Mouse (Mus musculus) MEL (cell line): ENCODE results near the gene Shq1. TPM values are rescaled to one million over a fixed set of nuclear protein-coding genes. Genes with fewer than 3 reads are reported as not detected.
A peak's percentile ranks its signal among the peaks of the same experiment; 100 is the strongest.

Experiments
- DNase-seq: peaks from one replicate; pipeline ENCODE4 v3.0.0; 2011; ENCODE audit warnings: low read depth, low spot score
- H3K27ac ChIP-seq: 2 replicates; pipeline ENCODE4 v1.5.1; 2012; ENCODE audit warnings: low read depth, mild to moderate bottlenecking, control low read depth, low read length, moderate library complexity; ENCODE audit not compliant: control insufficient read depth
- H3K27me3 ChIP-seq, 2 experiments: fragments of 150-350 bp in 1 of 2; sonication (generic) in 1 of 2; 2 replicates each; pipeline ENCODE4 v1.6.1; 2012; ENCODE audit warnings: low read length in 2 of 2, mild to moderate bottlenecking in 2 of 2, improper control_type of control experiment in 1 of 2, moderate library complexity in 1 of 2; ENCODE audit not compliant: insufficient read depth in 2 of 2, control insufficient read depth in 1 of 2
- H3K36me3 ChIP-seq, 2 experiments: 2 replicates each; pipeline ENCODE4 v1.6.1; 2012 to 2014; ENCODE audit warnings: low read length in 2 of 2, improper control_type of control experiment in 1 of 2, inconsistent platforms in 1 of 2, mild to moderate bottlenecking in 1 of 2; ENCODE audit not compliant: insufficient read depth in 2 of 2, control insufficient read depth in 1 of 2
- H3K4me1 ChIP-seq, 2 experiments: fragments of 150-350 bp in 1 of 2; sonication (generic) in 1 of 2; 2 replicates each; pipeline ENCODE4 v1.6.1; 2012; ENCODE audit warnings: low read length in 2 of 2, improper control_type of control experiment in 1 of 2, mild to moderate bottlenecking in 1 of 2; ENCODE audit not compliant: insufficient read depth in 2 of 2, control insufficient read depth in 1 of 2
- H3K4me3 ChIP-seq, 2 experiments: fragments of 150-350 bp in 1 of 2; sonication (generic) in 1 of 2; 2 replicates each; pipeline ENCODE4 v1.5.1; 2012; ENCODE audit warnings: low read depth in 2 of 2, low read length in 2 of 2, mild to moderate bottlenecking in 2 of 2, moderate library complexity in 2 of 2, control low read depth in 1 of 2, improper control_type of control experiment in 1 of 2; ENCODE audit not compliant: control insufficient read depth in 1 of 2, insufficient read depth in 1 of 2
- H3K79me2 ChIP-seq: 2 replicates; pipeline ENCODE4 v1.6.1; 2012; ENCODE audit warnings: mild to moderate bottlenecking, low read length, moderate library complexity; ENCODE audit not compliant: control insufficient read depth, poor library complexity, insufficient read depth
- H3K9ac ChIP-seq: 2 replicates; pipeline ENCODE4 v1.6.1; 2012; ENCODE audit warnings: low read depth, mild to moderate bottlenecking, control low read depth, low read length, moderate library complexity; ENCODE audit not compliant: control insufficient read depth, poor library complexity, severe bottlenecking
- H3K9me3 ChIP-seq: fragments of 150-350 bp; sonication (generic); replicated peaks from 2 replicates; pipeline ENCODE4 v1.6.1; 2012; ENCODE audit warnings: mild to moderate bottlenecking, low read length, improper control_type of control experiment, moderate library complexity; ENCODE audit not compliant: insufficient read depth
- BHLHE40 ChIP-seq: IDR thresholded peaks from 2 replicates; pipeline ENCODE4 v1.6.1; 2012; ENCODE audit warnings: low read depth, mild to moderate bottlenecking, inconsistent platforms, low read length, improper control_type of control experiment, borderline replicate concordance
- CTCF ChIP-seq, 3 experiments: IDR thresholded peaks in 2 of 3; conservative IDR thresholded peaks in 1 of 3; 2 replicates each; pipeline ENCODE4 v1.5.1; 2011 to 2012; ENCODE audit warnings: low read length in 3 of 3, low read depth in 2 of 3, mild to moderate bottlenecking in 2 of 3, improper control_type of control experiment in 1 of 3, inconsistent platforms in 1 of 3, mixed read lengths in 1 of 3, moderate library complexity in 1 of 3; ENCODE audit not compliant: control insufficient read depth in 1 of 3, insufficient read depth in 1 of 3, poor library complexity in 1 of 3, severe bottlenecking in 1 of 3
- E2F4 ChIP-seq: IDR thresholded peaks from 2 replicates; pipeline ENCODE4 v1.6.1; 2011; ENCODE audit warnings: low read depth, low read length, improper control_type of control experiment, borderline replicate concordance
- ETS1 ChIP-seq: IDR thresholded peaks from 2 replicates; pipeline ENCODE4 v1.6.1; 2012; ENCODE audit warnings: low read depth, mild to moderate bottlenecking, inconsistent platforms, low read length, improper control_type of control experiment, moderate library complexity
- GABPA ChIP-seq: IDR thresholded peaks from 2 replicates; pipeline ENCODE4 v1.6.1; 2012; ENCODE audit warnings: low read depth, mild to moderate bottlenecking, inconsistent platforms, low read length, improper control_type of control experiment, moderate library complexity
- MEF2A ChIP-seq: IDR thresholded peaks from 2 replicates; pipeline ENCODE4 v1.6.1; 2014; ENCODE audit warnings: low read depth, mild to moderate bottlenecking, inconsistent platforms, low read length, improper control_type of control experiment; ENCODE audit not compliant: poor library complexity, insufficient replicate concordance, severe bottlenecking; ENCODE audit errors: extremely low read depth
- MYB ChIP-seq: IDR thresholded peaks from 2 replicates; pipeline ENCODE4 v1.6.1; 2011; ENCODE audit warnings: mild to moderate bottlenecking, low read depth, low read length, improper control_type of control experiment
- MYC ChIP-seq: IDR thresholded peaks from 2 replicates; pipeline ENCODE4 v1.6.1; 2011; ENCODE audit warnings: low read depth, mild to moderate bottlenecking, low read length, improper control_type of control experiment, moderate library complexity
- POLR2AphosphoS2 ChIP-seq: IDR thresholded peaks from 2 replicates; pipeline ENCODE4 v1.6.1; 2011; ENCODE audit warnings: low read length, improper control_type of control experiment
- POLR2AphosphoS5 ChIP-seq: IDR thresholded peaks from 2 replicates; pipeline ENCODE4 v1.6.1; 2012; ENCODE audit warnings: low read depth, borderline replicate concordance, mild to moderate bottlenecking, inconsistent platforms, low read length, moderate library complexity, mixed read lengths
- RAD21 ChIP-seq: IDR thresholded peaks from 2 replicates; pipeline ENCODE4 v1.6.1; 2011; ENCODE audit warnings: mild to moderate bottlenecking, low read depth, low read length, improper control_type of control experiment
- SIN3A ChIP-seq: IDR thresholded peaks from 2 replicates; pipeline ENCODE4 v1.6.1; 2012; ENCODE audit warnings: low read length, improper control_type of control experiment, inconsistent platforms
- SMC3 ChIP-seq: IDR thresholded peaks from 2 replicates; pipeline ENCODE4 v1.6.1; 2011; ENCODE audit warnings: low read depth, low read length, improper control_type of control experiment
- TAL1 ChIP-seq: IDR thresholded peaks from 2 replicates; pipeline ENCODE4 v1.6.1; 2012; ENCODE audit warnings: mild to moderate bottlenecking, inconsistent platforms, low read length, moderate library complexity, mixed read lengths
- UBTF ChIP-seq: IDR thresholded peaks from 2 replicates; pipeline ENCODE4 v1.6.1; 2012; ENCODE audit warnings: low read depth, mild to moderate bottlenecking, inconsistent platforms, low read length, improper control_type of control experiment, moderate library complexity, borderline replicate concordance; ENCODE audit not compliant: insufficient read depth
- USF1 ChIP-seq: IDR thresholded peaks from 2 replicates; pipeline ENCODE4 v1.6.1; 2014; ENCODE audit warnings: low read depth, mild to moderate bottlenecking, inconsistent platforms, low read length, improper control_type of control experiment, moderate library complexity
- ZC3H11A ChIP-seq: IDR thresholded peaks from 2 replicates; pipeline ENCODE4 v1.6.1; 2012; ENCODE audit warnings: low read depth, mild to moderate bottlenecking, inconsistent platforms, low read length, improper control_type of control experiment
- ZKSCAN1 ChIP-seq: IDR thresholded peaks from 2 replicates; pipeline ENCODE4 v1.6.1; 2012; ENCODE audit warnings: low read depth, mild to moderate bottlenecking, inconsistent platforms, low read length, improper control_type of control experiment, moderate library complexity
- ZNF384 ChIP-seq: IDR thresholded peaks from 2 replicates; pipeline ENCODE4 v1.6.1; 2012; ENCODE audit warnings: low read depth, mild to moderate bottlenecking, inconsistent platforms, low read length, improper control_type of control experiment
- polyA plus RNA-seq, 2 experiments: library from polyadenylated mRNA; stranded (reverse) in 1 of 2; unstranded in 1 of 2; fragments of >175 nt in 1 of 2; fragments of >200 nt in 1 of 2; gene quantifications; 2 replicates each; pipeline versions ENCODE4 v1.2.1 to v1.2.4; 2012; ENCODE audit warnings: low replicate concordance in 2 of 2, low read depth in 1 of 2; ENCODE audit not compliant: insufficient read length in 2 of 2, insufficient read depth in 1 of 2, missing spikeins in 1 of 2
- total RNA-seq: library from RNA; depleted of rRNA; stranded (reverse); fragments of 300-350 nt; gene quantifications from 2 replicates; pipeline ENCODE4 v1.2.3, GENCODE M21; 2012

Shq1 gene
- total and polyA plus RNA-seq, 3 experiments, result 20.2 to 23.5 TPM; not detected in 1

- Histone ChIP-seq H3K9me3 (no peaks in the 10 kb centered on the region), H3K4me3 (no peak overlapping the region), H3K36me3 (peaks cover 0 to 2% of the 10 kb centered on the region in 2 experiments; a peak in 1 of 4 replicates), H3K27me3 (no peaks in the 10 kb centered on the region; a peak in 1 of 4 replicates), H3K4me1 (no peaks in the 10 kb centered on the region; a peak in 1 of 4 replicates), H3K9ac (no peak overlapping the region), H3K27ac (no peak overlapping the region), H3K79me2 (no peaks in the 10 kb centered on the region)
- DNase-seq, result peak; percentile 42
- TF ChIP-seq GABPA, result no peak
- no peak for TF ChIP-seq ETS1
- peak; percentile 76 for TF ChIP-seq RAD21
- peak; percentile 45 to 74 (median 61) for TF ChIP-seq CTCF (IDR thresholded peaks at IDR 0.05 in 2 of 3, conservative IDR thresholded peaks at IDR 0.05 in 1 of 3; ENCODE audit: control insufficient read depth in 1 of 3, insufficient read depth in 1 of 3, low read depth in 2 of 3, low read length in 3 of 3, poor library complexity in 1 of 3, severe bottlenecking in 1 of 3)
- peak; percentile 67 for TF ChIP-seq ZC3H11A
- TF ChIP-seq SMC3, result peak; percentile 77
These were observed 143.0 kb downstream of the Shq1 start for GRCm38 (mm10) chr6:100527972-100528371.

DNA sequence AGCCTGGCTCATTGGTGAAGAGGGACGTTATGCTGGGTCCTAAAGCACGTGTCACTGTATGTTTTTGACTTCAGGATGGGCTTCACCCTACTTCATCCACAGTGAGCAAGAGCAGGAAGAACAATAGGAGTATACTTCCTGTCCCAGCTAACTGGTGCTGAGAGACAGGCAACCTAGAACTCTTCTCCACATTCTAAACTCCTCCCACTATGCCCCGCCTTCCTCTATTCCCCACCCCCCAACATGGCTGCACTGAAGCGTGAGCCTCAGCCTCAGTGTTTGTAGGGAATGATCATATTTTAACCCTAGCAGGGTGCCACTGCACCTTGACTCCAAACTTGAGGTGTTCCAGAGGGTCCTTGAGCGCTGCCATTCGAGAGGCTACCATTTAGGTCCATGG lies 143.8 kb downstream of the Shq1 start:
- H3K9ac ChIP-seq, result no peak overlapping the region
- H3K4me3 ChIP-seq, result no peak overlapping the region
- no peaks in the 10 kb centered on the region for H3K9me3 ChIP-seq
- H3K4me1 ChIP-seq, result no peaks in the 10 kb centered on the region; a peak in 1 of 4 replicates
- no peak for TF ChIP-seq TAL1
- TF ChIP-seq UBTF, result no peak
- TF ChIP-seq RAD21, result no peak
- TF ChIP-seq GABPA, result no peak
- TF ChIP-seq USF1, result no peak
- TF ChIP-seq POLR2AphosphoS2, result no peak
- TF ChIP-seq MYB, result no peak
- no peak for TF ChIP-seq MYC
- no peak for TF ChIP-seq BHLHE40
- TF ChIP-seq E2F4, result no peak
- H3K79me2 ChIP-seq, result no peaks in the 10 kb centered on the region
- no peak overlapping the region for H3K27ac ChIP-seq
- DNase-seq, result no peak
- H3K27me3 ChIP-seq, result no peaks in the 10 kb centered on the region; a peak in 1 of 4 replicates
- H3K36me3 ChIP-seq, result peaks cover 0 to 2% of the 10 kb centered on the region in 2 experiments; a peak in 1 of 4 replicates

DNA sequence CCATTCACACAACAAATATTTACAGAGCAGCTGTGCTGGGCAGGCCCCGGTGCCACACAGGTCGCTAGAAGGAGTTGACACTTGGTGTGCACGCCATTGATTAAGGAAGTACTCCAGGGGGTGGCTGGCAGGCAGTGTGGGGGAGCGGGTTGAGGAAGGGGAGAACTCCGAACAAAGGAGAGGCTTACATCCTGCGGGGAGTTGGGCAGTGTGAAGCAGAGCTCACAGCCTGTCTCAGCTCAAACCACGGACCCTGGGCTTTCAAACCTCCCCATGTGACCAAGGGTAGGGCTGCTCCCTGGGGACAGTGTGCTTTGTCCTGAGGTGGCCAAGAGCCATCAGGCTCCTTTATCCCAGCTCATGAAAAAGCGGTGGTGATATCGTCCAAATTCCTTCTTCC lies 144.9 kb downstream of the Shq1 start:
- H3K36me3 ChIP-seq, result peaks cover 0 to 2% of the 10 kb centered on the region in 2 experiments; a peak in 1 of 4 replicates
- no peak overlapping the region for H3K27ac ChIP-seq
- TF ChIP-seq ZKSCAN1 (no peak), SMC3 (no peak), POLR2AphosphoS2 (no peak), POLR2AphosphoS5 (no peak), BHLHE40 (no peak), MYC (no peak), MYB (no peak), MEF2A (no peak), ZNF384 (no peak), CTCF (IDR thresholded peaks at IDR 0.05 in 2 of 3, conservative IDR thresholded peaks at IDR 0.05 in 1 of 3; ENCODE audit: control insufficient read depth in 1 of 3, insufficient read depth in 1 of 3, low read depth in 2 of 3, low read length in 3 of 3, poor library complexity in 1 of 3, severe bottlenecking in 1 of 3) (no peak), SIN3A (no peak)
- TF ChIP-seq, all 39 proteins: peak for 0
- no peaks in the 10 kb centered on the region; a peak in 1 of 4 replicates for H3K4me1 ChIP-seq
- H3K4me3 ChIP-seq, result no peak overlapping the region
- H3K79me2 ChIP-seq, result no peaks in the 10 kb centered on the region
- H3K9ac ChIP-seq, result no peak overlapping the region
- H3K9me3 ChIP-seq, result no peaks in the 10 kb centered on the region
- no peaks in the 10 kb centered on the region for H3K27me3 ChIP-seq
- no peak for DNase-seq
